Mouse (Mus musculus): ENCODE data around the gene Polr2h. TPM values are rescaled to one million over a fixed set of nuclear protein-coding genes. Genes with fewer than 3 reads are reported as not detected.

Polr2h gene
- polyA plus RNA-seq, 1 experiment from 2014 or later = 113 TPM

DNA sequence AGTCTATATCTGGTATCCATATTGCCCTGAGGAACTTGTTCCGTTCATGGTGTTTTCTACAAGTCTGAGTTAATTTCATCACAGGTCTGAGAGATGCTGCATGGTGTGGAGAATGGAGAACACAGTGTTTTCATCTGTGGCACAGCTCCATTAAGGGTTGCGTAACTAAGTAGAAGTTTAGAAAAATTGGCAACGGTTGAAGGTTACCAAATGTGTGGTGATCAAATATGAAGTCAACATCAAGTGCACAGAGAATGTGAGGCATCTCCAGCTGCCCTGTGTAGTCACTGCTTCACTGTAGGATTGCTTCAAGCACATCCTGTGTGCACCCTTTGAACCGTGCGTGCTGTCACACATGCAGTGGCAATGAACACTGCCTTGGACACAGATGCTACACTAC is 38.6 kb downstream of the Polr2h start:
- Histone ChIP-seq H3K9me3 (ENCODE audit: control insufficient read depth, low read depth, low read length) (no peaks in the 10 kb centered on the region), H3K4me3 (ENCODE audit: low read depth, low read length) (no peak overlapping the region), H3K4me2 (replicated peaks; ENCODE audit: low read depth, low read length) (no peak overlapping the region), H3K4me1 (ENCODE audit: control insufficient read depth, insufficient read depth, low read length) (no peaks in the 10 kb centered on the region), H3K9ac (replicated peaks; ENCODE audit: low read depth, low read length) (no peak overlapping the region), H3K27me3 (ENCODE audit: control insufficient read depth, insufficient read depth, low read length) (no peaks in the 10 kb centered on the region), H3K36me3 (ENCODE audit: control insufficient read depth, insufficient read depth, low read length) (no peaks in the 10 kb centered on the region), H3K27ac (ENCODE audit: low read length) (no peak overlapping the region)
- ATAC-seq (ENCODE audit: insufficient number of reproducible peaks, insufficient read depth, low FRiP score, low read depth) = no peak
- 92% methylated on average over 5 of the region's 5 CpGs for WGBS

DNA sequence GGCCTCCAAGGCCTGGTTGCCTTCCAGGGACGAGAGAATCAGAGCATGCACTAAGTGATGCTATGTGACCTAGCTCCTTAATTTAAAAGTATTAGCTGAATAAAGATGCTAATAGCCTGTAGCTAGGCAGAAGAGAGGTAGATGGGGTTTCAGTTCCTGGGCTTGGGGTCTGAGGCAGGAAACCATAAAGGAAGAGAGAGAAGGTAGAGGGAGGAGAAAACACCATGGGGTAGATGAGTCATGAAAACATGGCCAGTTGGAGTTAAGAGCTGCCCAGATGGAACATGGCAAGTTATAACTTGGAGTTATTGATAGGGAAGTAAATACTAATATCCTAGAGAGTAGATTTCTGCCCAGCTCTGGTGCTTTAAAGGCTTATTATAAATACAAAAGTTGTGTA is 39.9 kb downstream of the Polr2h start:
- no peak for ATAC-seq (ENCODE audit: insufficient number of reproducible peaks, insufficient read depth, low FRiP score, low read depth)
- Histone ChIP-seq H3K4me1 (ENCODE audit: control insufficient read depth, insufficient read depth, low read length) (no peaks in the 10 kb centered on the region), H3K36me3 (ENCODE audit: control insufficient read depth, insufficient read depth, low read length) (no peaks in the 10 kb centered on the region), H3K27me3 (ENCODE audit: control insufficient read depth, insufficient read depth, low read length) (no peaks in the 10 kb centered on the region), H3K4me3 (ENCODE audit: low read depth, low read length) (no peak overlapping the region), H3K27ac (ENCODE audit: low read length) (no peak overlapping the region), H3K4me2 (replicated peaks; ENCODE audit: low read depth, low read length) (no peak overlapping the region), H3K9ac (replicated peaks; ENCODE audit: low read depth, low read length) (no peak overlapping the region), H3K9me3 (ENCODE audit: control insufficient read depth, low read depth, low read length) (no peaks in the 10 kb centered on the region)
- 78% methylated on average over 1 of the region's 1 CpGs for WGBS

DNA sequence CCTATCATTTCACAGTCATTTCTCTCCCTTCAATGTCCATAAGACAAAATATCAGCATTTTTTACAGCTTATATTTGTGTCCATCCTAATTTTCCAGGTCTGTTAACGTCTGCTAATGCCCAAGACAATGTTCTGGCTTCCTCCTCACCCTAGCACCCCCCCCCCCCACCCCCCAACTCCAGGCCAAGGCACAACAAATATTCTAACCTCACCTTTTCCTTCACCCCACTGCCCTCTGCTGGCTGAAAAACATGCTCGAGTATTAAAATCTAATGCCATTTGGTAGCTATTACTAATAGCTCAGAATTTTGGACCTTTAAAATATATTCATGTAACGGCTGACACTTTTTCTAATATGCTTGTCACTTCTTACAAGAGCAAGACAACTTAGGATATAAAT is 44.2 kb downstream of the Polr2h start:
- no peak overlapping the region for H3K9ac ChIP-seq (replicated peaks; ENCODE audit: low read depth, low read length)
- no peaks in the 10 kb centered on the region for H3K27me3 ChIP-seq (ENCODE audit: control insufficient read depth, insufficient read depth, low read length)
- no peaks in the 10 kb centered on the region for H3K36me3 ChIP-seq (ENCODE audit: control insufficient read depth, insufficient read depth, low read length)
- ATAC-seq (ENCODE audit: insufficient number of reproducible peaks, insufficient read depth, low FRiP score, low read depth) = no peak
- H3K27ac ChIP-seq (ENCODE audit: low read length) = no peak overlapping the region
- no peaks in the 10 kb centered on the region for H3K9me3 ChIP-seq (ENCODE audit: control insufficient read depth, low read depth, low read length)
- no peaks in the 10 kb centered on the region for H3K4me1 ChIP-seq (ENCODE audit: control insufficient read depth, insufficient read depth, low read length)
- 8% methylated on average over 3 of the region's 3 CpGs for WGBS
- no peak overlapping the region for H3K4me3 ChIP-seq (ENCODE audit: low read depth, low read length)
- H3K4me2 ChIP-seq (replicated peaks; ENCODE audit: low read depth, low read length) = no peak overlapping the region

DNA sequence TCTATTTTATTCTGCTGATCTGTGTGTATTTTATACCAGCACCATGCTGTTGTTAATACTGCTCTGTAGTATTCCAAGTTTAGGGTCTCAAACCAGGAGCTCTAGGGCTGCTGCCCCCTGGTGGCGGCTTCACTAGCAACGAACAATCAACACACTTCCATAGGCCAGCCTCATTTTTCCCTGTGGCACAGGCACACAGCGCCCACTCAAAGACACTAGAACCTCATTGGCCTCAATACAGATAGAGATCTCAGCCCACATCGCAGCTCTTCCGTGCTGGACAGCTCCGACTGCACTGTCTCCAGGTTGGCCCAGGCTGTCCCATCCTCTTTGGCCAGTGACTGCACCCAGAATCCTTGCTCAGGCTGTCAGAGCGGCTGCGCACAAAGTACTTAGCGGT is 47.8 kb downstream of the Polr2h start:
- no peak overlapping the region for H3K4me3 ChIP-seq (ENCODE audit: low read depth, low read length)
- no peak overlapping the region for H3K27ac ChIP-seq (ENCODE audit: low read length)
- WGBS = 48% methylated on average over 9 of the region's 9 CpGs
- no peaks in the 10 kb centered on the region for H3K4me1 ChIP-seq (ENCODE audit: control insufficient read depth, insufficient read depth, low read length)
- H3K9ac ChIP-seq (replicated peaks; ENCODE audit: low read depth, low read length) = no peak overlapping the region
- 0 out of 2 replicates have a peak, but pooled peaks have one; percentile 46 for ATAC-seq (ENCODE audit: insufficient number of reproducible peaks, insufficient read depth, low FRiP score, low read depth)
- no peaks in the 10 kb centered on the region for H3K27me3 ChIP-seq (ENCODE audit: control insufficient read depth, insufficient read depth, low read length)
- H3K4me2 ChIP-seq (replicated peaks; ENCODE audit: low read depth, low read length) = no peak overlapping the region
- no peaks in the 10 kb centered on the region for H3K9me3 ChIP-seq (ENCODE audit: control insufficient read depth, low read depth, low read length)
- no peaks in the 10 kb centered on the region for H3K36me3 ChIP-seq (ENCODE audit: control insufficient read depth, insufficient read depth, low read length)

Other genes starting within 250 kb of the Polr2h start
- 83.8 and 87.3 TPM in 2 replicates for gene Eif2b5, start 218.8 kb upstream of the Polr2h start, polyA plus RNA-seq (2014; fragmentation: Nextera tagmentation; extraction: Ambion mirVana)
- 29.2 and 31.7 TPM in 2 replicates for gene Dvl3, start 200.7 kb upstream of the Polr2h start, polyA plus RNA-seq (2014; fragmentation: Nextera tagmentation; extraction: Ambion mirVana)
- gene Ap2m1, start 182.2 kb upstream of the Polr2h start, polyA plus RNA-seq (2014; fragmentation: Nextera tagmentation; extraction: Ambion mirVana) = 586 and 625 TPM in 2 replicates
- 53.0 and 53.5 TPM in 2 replicates for gene Abcf3, start 169.1 kb upstream of the Polr2h start, polyA plus RNA-seq (2014; fragmentation: Nextera tagmentation; extraction: Ambion mirVana)
- 4.0 and 4.3 TPM in 2 replicates for gene Vwa5b2, start 128.2 kb upstream of the Polr2h start, polyA plus RNA-seq (2014; fragmentation: Nextera tagmentation; extraction: Ambion mirVana)
- 30.3 and 33.8 TPM in 2 replicates for gene Eef1akmt4, start 106.1 kb upstream of the Polr2h start, polyA plus RNA-seq (2014; fragmentation: Nextera tagmentation; extraction: Ambion mirVana)
- not detected in 2 replicates for gene Gm49333, start 106.1 kb upstream of the Polr2h start, polyA plus RNA-seq (2014; fragmentation: Nextera tagmentation; extraction: Ambion mirVana)
- 46.1 and 46.8 TPM in 2 replicates for gene Alg3, start 105.9 kb upstream of the Polr2h start, polyA plus RNA-seq (2014; fragmentation: Nextera tagmentation; extraction: Ambion mirVana)
- gene Camk2n2, start 96.4 kb upstream of the Polr2h start, polyA plus RNA-seq (2014; fragmentation: Nextera tagmentation; extraction: Ambion mirVana) = 1.8 and 2.1 TPM in 2 replicates
- 2.4 and 3.4 TPM in 2 replicates for gene Ece2, start 87.8 kb upstream of the Polr2h start, polyA plus RNA-seq (2014; fragmentation: Nextera tagmentation; extraction: Ambion mirVana)
- gene Psmd2, start 66.0 kb upstream of the Polr2h start, polyA plus RNA-seq (2014; fragmentation: Nextera tagmentation; extraction: Ambion mirVana) = 275 and 279 TPM in 2 replicates
- gene Eif4g1, start 49.4 kb upstream of the Polr2h start, polyA plus RNA-seq (2014; fragmentation: Nextera tagmentation; extraction: Ambion mirVana) = 180 TPM in 2 replicates
- 7.5 and 8.3 TPM in 2 replicates for gene Fam131a, start 24.4 kb upstream of the Polr2h start, polyA plus RNA-seq (2014; fragmentation: Nextera tagmentation; extraction: Ambion mirVana)
- gene Clcn2, start 81 bp downstream of the Polr2h start, polyA plus RNA-seq (2014; fragmentation: Nextera tagmentation; extraction: Ambion mirVana) = 13.2 and 15.8 TPM in 2 replicates
- gene Chrd, start 15.5 kb downstream of the Polr2h start, polyA plus RNA-seq (2014; fragmentation: Nextera tagmentation; extraction: Ambion mirVana) = 4.5 and 5.4 TPM in 2 replicates
- 0.88 and 1.2 TPM in 2 replicates for gene Thpo, start 16.8 kb downstream of the Polr2h start, polyA plus RNA-seq (2014; fragmentation: Nextera tagmentation; extraction: Ambion mirVana)

Data from stomach, embryonic 14.5 days (tissue).